Mouse (Mus musculus) embryonic facial prominence, embryonic 12.5 days (tissue): ENCODE data around the gene Hdhd3. TPM values are rescaled to one million over a fixed set of nuclear protein-coding genes. Genes with fewer than 3 reads are reported as not detected.

ENCODE experiments used
- ATAC-seq: fragments of 200-750 bp; cut with Nextera tagmentation; 2 replicates; pipeline ENCODE4 v1.8.0; 2017; ENCODE audit not compliant: insufficient number of reproducible peaks, insufficient read depth, low FRiP score, low TSS enrichment
- H3K27ac ChIP-seq: fragments of 300-500 bp; sonication (generic); 2 replicates; pipeline ENCODE4 v1.5.1; 2016; ENCODE audit warnings: mild to moderate bottlenecking
- H3K27me3 ChIP-seq: fragments of 300-500 bp; sonication (generic); 2 replicates; pipeline ENCODE4 v1.6.1; 2016; ENCODE audit warnings: mild to moderate bottlenecking, moderate library complexity
- H3K36me3 ChIP-seq: fragments of 300-500 bp; sonication (generic); 2 replicates; pipeline ENCODE4 v1.6.1; 2016; ENCODE audit warnings: mild to moderate bottlenecking
- H3K4me1 ChIP-seq: fragments of 300-500 bp; sonication (generic); 2 replicates; pipeline ENCODE4 v1.6.1; 2016
- H3K4me2 ChIP-seq: fragments of 300-500 bp; sonication (generic); replicated peaks from 2 replicates; pipeline ENCODE4 v1.6.1; 2016; ENCODE audit warnings: mild to moderate bottlenecking, moderate library complexity
- H3K4me3 ChIP-seq: fragments of 300-500 bp; sonication (generic); 2 replicates; pipeline ENCODE4 v1.5.1; 2016; ENCODE audit warnings: mild to moderate bottlenecking
- H3K9ac ChIP-seq: fragments of 300-500 bp; sonication (generic); 2 replicates; pipeline ENCODE4 v1.6.1; 2016; ENCODE audit warnings: mild to moderate bottlenecking, moderate library complexity
- H3K9me3 ChIP-seq: fragments of 300-500 bp; sonication (generic); 2 replicates; pipeline ENCODE4 v1.6.1; 2016; ENCODE audit warnings: mild to moderate bottlenecking, moderate library complexity
- WGBS: fragments of 180-500 bp; shearing (Covaris S2); methylation state at CpG from one replicate; pipeline ENCODE4 v1.1.7; 2016; 5-methylcytosine and 5-hydroxymethylcytosine counted together
- polyA plus RNA-seq: library from polyadenylated mRNA; unstranded; fragments of >200 nt; fragmentation: Nextera tagmentation; extraction: Ambion mirVana; gene quantifications from 2 replicates; pipeline ENCODE4 v1.2.1, GENCODE M21; 2016

Gene Hdhd3
- polyA plus RNA-seq, 1 experiment from 2014 or later, result 11.1 TPM

DNA sequence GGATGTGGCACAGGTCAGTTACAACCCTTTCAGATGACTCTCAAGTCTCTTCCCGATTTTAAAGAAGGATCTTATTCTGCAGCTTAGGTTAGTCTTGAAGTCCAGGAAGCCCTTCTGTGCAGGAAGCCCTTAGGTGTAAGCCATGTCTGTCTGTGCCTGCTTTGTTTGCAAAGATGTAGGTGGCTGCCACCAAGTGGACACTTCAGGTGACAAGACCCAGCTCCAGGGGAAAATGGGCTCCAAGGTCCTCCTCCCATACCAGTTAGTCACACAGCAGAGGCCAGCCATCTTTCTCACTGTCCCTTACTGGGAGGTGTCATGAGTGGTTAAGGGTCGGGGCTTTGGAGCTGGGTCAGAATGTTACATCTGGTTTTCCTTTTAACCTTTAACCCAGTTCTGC is 3.5 kb upstream of the Hdhd3 start:
- peaks cover 46% of the 10 kb centered on the region for H3K36me3 ChIP-seq
- ATAC-seq, result no peak
- no peak overlapping the region for H3K27ac ChIP-seq
- no peaks in the 10 kb centered on the region for H3K9me3 ChIP-seq
- H3K4me2 ChIP-seq, result no peak overlapping the region
- H3K4me1 ChIP-seq, result no peaks in the 10 kb centered on the region
- H3K4me3 ChIP-seq, result no peak overlapping the region
- 57% methylated on average over 2 of the region's 2 CpGs for WGBS
- no peaks in the 10 kb centered on the region for H3K27me3 ChIP-seq
- H3K9ac ChIP-seq, result no peak overlapping the region

DNA sequence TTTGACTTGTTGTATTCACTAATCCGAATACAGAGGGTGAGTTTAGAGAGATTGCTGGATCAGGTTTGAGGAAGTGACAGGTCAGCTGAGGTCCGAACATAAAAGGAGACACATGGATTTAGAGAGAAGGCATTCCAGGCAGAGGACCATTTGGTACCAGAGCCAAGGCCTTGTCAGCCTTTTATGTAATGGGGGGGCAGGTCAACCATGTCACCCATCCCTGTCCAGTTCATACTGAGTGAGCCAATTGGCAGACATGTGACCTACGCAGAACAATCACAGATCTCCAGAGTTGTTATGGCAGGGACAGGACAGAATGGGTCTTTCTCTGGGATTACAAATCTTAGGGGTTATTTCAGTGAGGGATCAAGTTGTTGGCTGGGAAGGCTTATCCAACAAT is 2.7 kb upstream of the Hdhd3 start:
- ATAC-seq, result no peak
- Histone ChIP-seq H3K36me3 (peaks cover 38% of the 10 kb centered on the region), H3K4me2 (no peak overlapping the region), H3K4me1 (peaks cover 5% of the 10 kb centered on the region; the same call in 1 of the 2 replicates), H3K27me3 (no peaks in the 10 kb centered on the region), H3K27ac (no peak overlapping the region), H3K9ac (no peak overlapping the region), H3K4me3 (no peak overlapping the region), H3K9me3 (no peaks in the 10 kb centered on the region)
- WGBS, result 87% methylated on average over 3 of the region's 3 CpGs

DNA sequence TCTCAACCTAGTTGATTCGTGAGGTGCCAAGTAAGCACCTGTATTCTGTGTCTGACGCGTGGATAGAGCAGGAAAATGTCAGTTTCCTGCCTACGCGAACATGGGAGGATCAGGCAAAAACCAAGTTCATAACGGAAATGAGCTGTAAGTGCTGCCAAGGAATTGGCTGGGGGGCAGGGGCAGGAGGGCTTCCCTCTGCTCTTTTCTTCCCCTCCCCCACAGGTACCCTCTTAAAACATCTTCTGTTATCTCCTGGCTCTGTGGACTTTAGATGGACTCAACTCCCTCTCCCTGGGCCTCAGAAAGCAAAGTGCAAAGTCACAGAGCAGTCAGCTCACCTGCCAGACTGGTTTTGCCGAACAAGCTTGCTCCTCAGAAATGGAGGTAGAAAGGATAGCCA is 298 bp downstream of the Hdhd3 start:
- H3K4me1 ChIP-seq, result peaks cover 5% of the 10 kb centered on the region; the same call in 1 of the 2 replicates
- H3K36me3 ChIP-seq, result peaks cover 27% of the 10 kb centered on the region
- no peak overlapping the region for H3K4me3 ChIP-seq
- H3K9me3 ChIP-seq, result no peaks in the 10 kb centered on the region
- H3K9ac ChIP-seq, result no peak overlapping the region
- no peak overlapping the region for H3K27ac ChIP-seq
- no peak for ATAC-seq
- H3K4me2 ChIP-seq, result no peak overlapping the region
- H3K27me3 ChIP-seq, result no peaks in the 10 kb centered on the region
- 72% methylated on average over 7 of the region's 7 CpGs for WGBS

DNA sequence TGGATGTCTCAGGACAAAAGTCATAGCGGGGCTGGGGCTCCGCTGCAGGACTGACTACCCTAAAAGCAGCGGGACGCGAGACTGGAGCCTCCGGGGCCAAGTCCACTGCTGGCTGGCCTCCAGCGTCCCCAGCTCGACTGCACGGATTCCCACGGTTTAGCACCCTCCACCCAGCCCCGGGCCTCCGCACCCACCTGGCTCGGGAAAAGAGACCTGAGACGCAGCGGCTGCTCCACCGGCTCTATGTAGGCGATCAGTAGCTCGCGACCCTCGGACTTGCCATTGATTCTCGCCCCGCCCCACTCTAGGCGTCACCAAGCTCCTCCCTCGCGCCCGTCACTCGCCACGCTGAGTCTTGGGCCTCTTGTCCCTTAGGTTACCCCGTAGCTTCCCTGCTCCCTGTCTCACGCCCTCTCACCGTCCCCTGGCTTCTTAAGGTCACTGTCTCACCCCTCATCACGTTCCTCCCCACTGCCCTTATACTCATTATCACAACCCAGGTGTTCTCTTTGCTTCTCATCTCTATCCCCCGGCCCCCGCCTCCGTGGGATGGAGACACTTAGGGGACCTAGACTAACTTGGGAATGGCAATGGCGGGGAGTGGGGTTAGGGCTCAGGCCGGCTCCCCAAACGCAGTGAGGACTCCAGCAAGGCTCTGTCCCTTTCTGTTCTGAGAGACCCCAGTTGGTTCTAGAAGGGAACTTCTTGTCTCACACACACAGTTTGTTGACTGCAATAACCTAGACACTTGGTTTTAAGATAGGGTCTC is 1.1 kb downstream of the Hdhd3 start:
- Histone ChIP-seq H3K9ac (peak overlapping the region; percentile 75), H3K4me2 (peak overlapping the region; percentile 70), H3K36me3 (peaks cover 24% of the 10 kb centered on the region), H3K4me3 (peak overlapping the region; percentile 79), H3K27ac (peak overlapping the region; percentile 47), H3K4me1 (peaks cover 5% of the 10 kb centered on the region; the same call in 1 of the 2 replicates), H3K9me3 (no peaks in the 10 kb centered on the region), H3K27me3 (no peaks in the 10 kb centered on the region)
- ATAC-seq, result peak; percentile 92
- 2% methylated on average over 38 of the region's 38 CpGs for WGBS

DNA sequence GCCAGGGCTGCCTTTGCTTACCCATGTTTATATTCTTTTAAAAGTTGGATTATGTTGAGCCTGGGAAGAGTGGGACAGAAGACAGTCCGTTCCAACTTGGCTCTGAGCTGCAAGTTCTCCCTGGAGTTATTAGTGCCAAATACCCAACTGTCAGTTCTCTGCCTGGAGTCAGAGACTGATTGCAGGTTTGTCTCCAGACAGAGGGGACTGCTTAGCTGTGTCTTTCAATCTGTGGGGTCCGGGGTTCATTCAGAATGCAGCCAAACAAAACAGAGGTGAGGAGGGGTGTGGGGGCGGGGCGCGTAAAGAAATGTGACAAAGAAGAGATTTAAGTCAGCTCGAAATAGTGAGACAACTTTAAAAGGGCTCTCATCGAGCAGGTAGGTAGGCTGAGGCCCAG is 1.7 kb downstream of the Hdhd3 start:
- Histone ChIP-seq H3K27ac (peak overlapping the region; percentile 47; the same call in 1 of the 2 replicates), H3K4me1 (peaks cover 5% of the 10 kb centered on the region; the same call in 1 of the 2 replicates), H3K4me2 (peak overlapping the region; percentile 70), H3K27me3 (no peaks in the 10 kb centered on the region), H3K4me3 (peak overlapping the region; percentile 79), H3K9ac (peak overlapping the region; percentile 75), H3K36me3 (peaks cover 23% of the 10 kb centered on the region), H3K9me3 (no peaks in the 10 kb centered on the region)
- ATAC-seq, result 0 out of 2 replicates have a peak, but pooled peaks have one; percentile 3
- 3% methylated on average over 7 of the region's 7 CpGs for WGBS

DNA sequence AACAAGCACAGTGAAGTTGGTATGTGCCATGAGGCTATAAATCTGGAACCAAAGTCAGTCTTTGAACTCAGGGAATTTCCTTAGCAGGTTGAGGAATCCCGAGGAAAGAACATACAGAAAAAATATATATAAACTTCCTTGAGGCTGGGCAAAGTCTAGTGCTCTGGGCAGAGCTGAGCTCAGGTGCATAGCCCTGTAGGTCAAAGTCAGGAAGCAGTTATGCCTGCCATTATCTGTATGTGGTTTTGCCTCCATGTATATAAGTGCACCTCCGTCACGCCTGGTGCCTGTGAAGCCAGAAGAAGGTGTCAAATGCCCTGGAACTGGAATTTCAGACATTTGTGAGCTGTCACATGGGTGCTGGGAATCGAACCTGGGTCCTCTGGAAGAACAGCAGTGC is 2.5 kb downstream of the Hdhd3 start:
- no peaks in the 10 kb centered on the region for H3K9me3 ChIP-seq
- 88% methylated on average over 4 of the region's 4 CpGs for WGBS
- H3K4me2 ChIP-seq, result peak overlapping the region; percentile 70; the same call in 1 of the 2 replicates
- no peak overlapping the region for H3K4me3 ChIP-seq
- H3K4me1 ChIP-seq, result peaks cover 5% of the 10 kb centered on the region; the same call in 1 of the 2 replicates
- H3K27ac ChIP-seq, result no peak overlapping the region
- peaks cover 23% of the 10 kb centered on the region for H3K36me3 ChIP-seq
- H3K27me3 ChIP-seq, result no peaks in the 10 kb centered on the region
- no peak for ATAC-seq
- no peak overlapping the region for H3K9ac ChIP-seq

DNA sequence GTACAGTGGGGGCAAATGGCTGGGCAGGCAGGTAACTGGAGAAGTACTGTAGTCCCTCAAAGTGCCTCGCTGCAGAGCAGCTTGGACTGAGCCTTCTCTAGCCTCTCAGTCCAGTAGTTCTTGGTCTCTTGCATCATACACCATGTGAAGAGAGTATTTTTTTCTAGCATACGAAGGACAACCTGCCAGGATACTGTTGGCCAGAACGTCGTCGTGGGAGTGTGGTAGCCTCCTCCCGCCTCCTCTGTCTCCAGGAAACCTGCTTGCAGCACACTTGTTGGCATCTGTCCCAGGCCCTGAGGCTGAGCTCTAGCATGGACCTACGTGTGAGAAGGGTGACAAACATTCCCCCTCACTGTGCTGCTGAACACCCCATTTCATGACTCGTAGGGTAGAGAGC is 6.5 kb downstream of the Hdhd3 start:
- no peak for ATAC-seq
- Histone ChIP-seq H3K36me3 (peaks cover 23% of the 10 kb centered on the region), H3K9me3 (no peaks in the 10 kb centered on the region), H3K4me1 (peaks cover 5% of the 10 kb centered on the region; the same call in 1 of the 2 replicates), H3K4me2 (no peak overlapping the region), H3K27ac (no peak overlapping the region), H3K4me3 (no peak overlapping the region), H3K27me3 (no peaks in the 10 kb centered on the region), H3K9ac (no peak overlapping the region)
- 85% methylated on average over 8 of the region's 8 CpGs for WGBS

DNA sequence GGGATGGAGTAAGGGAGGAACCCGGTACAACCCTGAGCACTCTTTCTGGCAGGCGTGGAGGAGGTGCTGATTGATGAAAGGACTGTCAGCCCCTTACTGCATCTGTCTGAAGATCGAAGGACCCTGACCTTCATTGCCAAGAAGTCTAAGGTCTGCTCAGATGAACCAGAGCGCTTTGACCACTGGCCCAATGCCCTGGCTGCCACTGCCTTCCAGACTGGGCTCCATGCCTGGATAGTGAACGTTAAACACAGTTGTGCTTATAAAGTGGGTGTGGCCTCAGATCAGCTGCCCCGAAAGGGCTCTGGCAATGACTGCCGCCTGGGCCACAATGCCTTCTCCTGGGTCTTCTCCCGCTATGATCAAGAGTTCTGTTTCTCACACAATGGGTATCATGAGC is 7.3 kb downstream of the Hdhd3 start:
- H3K9ac ChIP-seq, result no peak overlapping the region
- H3K27ac ChIP-seq, result no peak overlapping the region
- WGBS, result 81% methylated on average over 8 of the region's 8 CpGs
- H3K4me3 ChIP-seq, result no peak overlapping the region
- H3K36me3 ChIP-seq, result peaks cover 23% of the 10 kb centered on the region
- no peaks in the 10 kb centered on the region for H3K4me1 ChIP-seq
- H3K4me2 ChIP-seq, result no peak overlapping the region
- no peak for ATAC-seq
- no peaks in the 10 kb centered on the region for H3K27me3 ChIP-seq
- no peaks in the 10 kb centered on the region for H3K9me3 ChIP-seq

DNA sequence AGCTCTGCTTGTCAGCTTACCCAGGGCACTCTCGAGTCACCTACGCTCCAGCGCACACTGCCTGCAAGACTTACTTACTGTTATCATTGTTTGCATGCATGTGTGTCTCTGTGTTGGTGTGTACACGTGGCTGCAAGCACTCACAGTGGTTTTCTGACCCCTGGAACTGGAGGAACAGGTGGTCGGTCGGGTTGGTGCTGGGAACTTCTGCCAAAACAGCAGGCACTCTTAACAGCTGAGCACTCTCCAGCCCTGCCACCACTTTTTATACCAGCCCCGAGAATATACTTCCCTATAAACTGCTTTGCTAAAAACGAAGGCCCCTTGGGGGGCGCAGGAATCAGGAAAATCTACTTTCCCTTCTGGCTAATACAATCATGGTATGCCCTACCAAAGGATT is 9.0 kb downstream of the Hdhd3 start:
- WGBS, result 76% methylated on average over 9 of the region's 9 CpGs
- Histone ChIP-seq H3K36me3 (peaks cover 17% of the 10 kb centered on the region), H3K4me3 (no peak overlapping the region), H3K4me1 (no peaks in the 10 kb centered on the region), H3K4me2 (no peak overlapping the region), H3K9ac (no peak overlapping the region), H3K27ac (no peak overlapping the region), H3K27me3 (no peaks in the 10 kb centered on the region), H3K9me3 (no peaks in the 10 kb centered on the region)
- ATAC-seq, result no peak

DNA sequence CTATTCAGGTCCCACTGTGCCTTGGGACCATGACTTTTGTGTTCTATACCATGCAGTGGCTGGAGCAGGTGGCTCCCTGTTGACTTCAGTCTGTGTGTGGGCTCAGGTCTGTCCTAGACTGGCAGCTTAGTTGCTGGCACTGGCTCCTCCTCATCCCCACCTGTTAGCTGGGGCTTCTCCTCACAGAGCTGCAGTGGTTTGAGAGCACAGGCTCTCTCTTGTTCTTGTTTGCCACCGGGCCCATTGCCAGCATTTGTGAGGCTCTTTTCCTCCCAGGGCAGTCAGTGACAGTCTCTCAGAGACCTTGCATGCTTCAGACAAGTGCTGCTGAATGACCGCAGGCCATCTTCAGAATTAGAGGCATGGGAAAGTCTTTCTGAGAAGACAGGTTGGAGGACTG is 10.6 kb downstream of the Hdhd3 start:
- Histone ChIP-seq H3K4me1 (no peaks in the 10 kb centered on the region), H3K9ac (no peak overlapping the region), H3K4me2 (no peak overlapping the region), H3K36me3 (0 out of 2 replicates have a peak, but pooled peaks cover 1% of the 10 kb centered on the region), H3K9me3 (no peaks in the 10 kb centered on the region), H3K4me3 (no peak overlapping the region), H3K27ac (no peak overlapping the region), H3K27me3 (no peaks in the 10 kb centered on the region)
- WGBS, result 75% methylated on average over 2 of the region's 2 CpGs
- no peak for ATAC-seq

DNA sequence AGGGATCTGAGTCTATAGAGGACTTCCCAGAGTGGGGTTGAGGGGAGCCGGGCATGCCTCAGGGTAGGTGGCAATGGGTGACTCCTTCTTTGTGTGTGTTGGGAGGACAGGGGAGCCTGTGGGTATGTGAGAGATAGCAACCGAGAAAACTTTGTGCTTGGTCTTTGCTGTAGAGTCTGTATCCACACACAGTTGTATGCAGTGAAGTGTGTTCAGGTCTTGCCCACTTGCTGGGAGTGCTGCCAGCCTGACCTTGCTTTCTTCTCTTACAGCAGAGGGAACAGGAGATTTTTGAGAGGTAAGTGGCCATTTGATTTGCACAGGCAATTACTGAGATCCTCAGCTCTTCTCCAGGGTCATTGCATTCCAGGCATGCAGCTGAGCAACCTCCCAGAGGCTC is 15.4 kb downstream of the Hdhd3 start:
- Histone ChIP-seq H3K4me1 (no peaks in the 10 kb centered on the region), H3K4me2 (no peak overlapping the region), H3K4me3 (no peak overlapping the region), H3K27me3 (0 out of 2 replicates have a peak, but pooled peaks cover 2% of the 10 kb centered on the region), H3K36me3 (no peaks in the 10 kb centered on the region), H3K27ac (no peak overlapping the region), H3K9me3 (no peaks in the 10 kb centered on the region), H3K9ac (no peak overlapping the region)
- 86% methylated on average over 2 of the region's 2 CpGs for WGBS
- ATAC-seq, result no peak

DNA sequence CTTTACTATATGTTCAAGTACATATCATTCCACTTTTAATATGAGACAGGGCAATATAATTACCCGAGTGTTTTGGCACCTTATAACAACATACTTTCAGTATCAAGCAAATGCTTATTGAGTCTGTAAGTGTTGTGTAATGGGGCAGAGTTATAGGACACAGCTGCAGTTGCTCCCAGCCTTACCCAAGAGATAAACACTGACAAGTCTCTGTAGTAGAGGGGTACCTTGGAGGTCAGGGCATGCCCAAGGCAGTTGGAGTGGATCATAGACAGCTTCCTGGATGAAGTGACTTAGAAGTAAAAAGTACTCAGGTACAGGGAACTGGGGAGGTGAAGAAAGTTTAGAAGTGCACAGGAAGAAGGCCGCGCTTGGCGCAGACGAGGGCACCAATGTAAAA is 16.1 kb downstream of the Hdhd3 start:
- no peaks in the 10 kb centered on the region for H3K9me3 ChIP-seq
- no peak overlapping the region for H3K4me2 ChIP-seq
- H3K4me3 ChIP-seq, result no peak overlapping the region
- H3K4me1 ChIP-seq, result no peaks in the 10 kb centered on the region
- no peaks in the 10 kb centered on the region for H3K36me3 ChIP-seq
- H3K9ac ChIP-seq, result no peak overlapping the region
- H3K27me3 ChIP-seq, result 0 out of 2 replicates have a peak, but pooled peaks cover 2% of the 10 kb centered on the region
- H3K27ac ChIP-seq, result no peak overlapping the region
- ATAC-seq, result no peak
- 87% methylated on average over 5 of the region's 5 CpGs for WGBS
